Mouse (Mus musculus) urinary bladder, postnatal 25 days (tissue): ENCODE data around the gene Platr17.
A peak's percentile ranks its signal among the peaks of the same experiment; 100 is the strongest.
"Not testable (repeated sequence)": the region's sequence is repeated elsewhere in the genome, so short reads cannot be mapped to it uniquely, and the experiment has no call there.

Experiments used
- DNase-seq: peaks from one replicate; pipeline ENCODE4 v3.0.0; 2022; ENCODE audit warnings: low spot score

The Platr17 gene

DNA sequence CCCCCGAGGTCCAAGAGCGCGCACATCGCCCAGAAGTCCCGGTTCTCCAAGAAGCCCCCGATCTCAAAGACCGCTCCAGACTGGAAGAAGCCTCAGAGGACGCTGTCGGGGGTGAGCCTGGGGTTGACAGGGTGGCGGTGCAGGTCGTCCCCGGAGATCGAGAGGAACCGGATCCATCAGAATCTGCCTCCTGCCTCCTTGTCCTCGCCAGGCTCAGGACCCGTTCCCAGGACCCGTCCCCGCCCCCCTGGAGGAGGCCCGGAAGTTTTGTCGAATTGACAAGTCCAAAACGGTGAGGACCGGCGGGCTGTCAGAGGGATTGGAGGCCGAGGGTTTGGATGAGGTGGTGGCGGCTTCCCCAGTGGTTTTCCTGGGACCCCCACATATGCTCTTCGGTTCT, 36.0 kb downstream of the Platr17 start:
- DNase-seq = no peak

DNA sequence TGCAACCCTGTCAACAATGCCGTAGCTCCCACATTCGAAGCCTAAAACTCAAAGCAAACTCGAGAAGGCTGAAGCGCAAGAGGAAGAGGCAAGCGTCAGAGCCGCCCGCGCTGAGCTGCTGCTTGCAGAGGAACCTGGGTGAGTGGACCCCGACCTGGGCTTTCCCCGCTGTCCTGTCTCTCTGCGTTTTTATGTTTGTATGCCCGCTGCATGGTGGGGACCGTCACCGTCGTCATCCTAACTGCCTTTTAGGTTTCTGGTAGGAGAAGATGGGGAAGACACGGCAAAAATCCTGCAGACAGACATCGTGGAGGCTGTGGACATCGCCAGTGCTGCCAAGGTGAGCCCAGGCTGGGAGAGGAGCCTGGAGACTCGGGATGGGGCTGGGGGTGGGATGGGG, 36.4 kb downstream of the Platr17 start:
- no peak for DNase-seq

GRCm38 (mm10) chr17:33943454-33943853, 38.5 kb downstream of the Platr17 start:
- DNase-seq = no peak

- no peak for DNase-seq
These were observed 42.6 kb downstream of the Platr17 start for GRCm38 (mm10) chr17:33947430-33948089.

DNA sequence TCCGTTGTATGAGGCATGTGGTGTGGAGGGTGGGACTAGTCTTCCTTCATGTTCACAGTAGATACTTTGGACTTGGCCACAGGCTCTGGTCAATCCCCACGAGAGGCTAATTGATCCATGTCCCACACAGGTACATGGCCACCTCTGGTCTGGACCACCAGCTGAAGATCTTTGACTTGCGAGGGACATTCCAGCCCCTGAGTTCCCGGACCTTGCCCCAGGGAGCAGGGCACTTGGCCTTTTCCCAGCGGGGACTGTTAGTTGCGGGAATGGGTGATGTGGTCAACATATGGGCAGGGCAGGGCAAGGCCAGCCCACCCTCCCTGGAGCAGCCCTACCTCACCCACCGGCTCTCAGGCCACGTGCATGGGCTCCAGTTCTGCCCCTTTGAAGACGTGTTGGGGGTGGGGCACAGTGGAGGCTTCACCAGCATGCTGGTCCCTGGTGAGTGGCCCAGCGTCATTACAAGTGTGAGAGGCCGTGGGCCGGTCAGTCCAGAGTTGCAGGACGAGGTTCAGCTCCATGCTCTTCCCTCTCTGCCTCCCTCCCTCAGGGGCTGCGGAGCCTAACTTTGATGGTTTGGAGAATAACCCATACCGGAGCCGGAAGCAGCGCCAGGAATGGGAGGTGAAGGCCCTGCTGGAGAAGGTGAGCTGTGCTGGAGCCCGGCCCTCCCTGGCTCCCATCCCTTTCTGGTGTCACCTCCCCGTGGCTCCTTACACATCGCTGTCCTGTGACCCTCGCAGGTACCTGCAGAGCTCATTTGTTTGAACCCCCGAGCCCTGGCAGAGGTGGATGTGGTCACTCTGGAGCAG, 43.4 kb downstream of the Platr17 start:
- no peak for DNase-seq

DNA sequence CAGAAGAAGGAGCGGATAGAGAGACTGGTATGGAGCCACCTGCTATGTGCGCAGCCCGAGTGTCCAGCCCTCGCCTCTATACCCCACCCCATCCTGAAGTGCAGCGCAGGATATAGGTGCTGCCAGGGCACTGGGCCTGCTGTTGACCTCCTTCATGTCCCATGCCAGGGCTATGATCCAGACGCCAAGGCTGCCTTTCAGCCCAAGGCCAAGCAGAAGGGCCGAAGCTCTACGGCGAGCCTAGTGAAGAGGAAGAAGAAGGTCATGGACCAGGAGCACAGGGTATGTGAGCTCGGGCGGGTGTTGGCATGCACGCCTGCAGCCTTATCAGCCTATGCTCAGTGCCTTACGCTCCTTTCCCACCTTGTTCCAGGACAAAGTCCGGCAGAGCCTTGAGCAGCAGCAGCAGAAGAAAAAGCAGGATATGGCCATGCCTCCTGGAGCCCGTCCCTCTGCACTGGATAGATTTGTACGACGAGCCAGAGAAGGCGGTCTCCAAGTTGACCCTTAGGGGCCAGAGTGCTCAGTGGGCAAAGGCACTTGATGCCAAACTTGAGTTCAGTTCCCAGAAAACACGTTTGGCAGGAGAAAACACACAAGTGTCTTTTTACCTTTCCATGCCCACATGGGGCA, 44.1 kb downstream of the Platr17 start:
- no peak for DNase-seq

- no peak for DNase-seq
These were observed 45.2 kb downstream of the Platr17 start for GRCm38 (mm10) chr17:33950131-33950625.

DNA sequence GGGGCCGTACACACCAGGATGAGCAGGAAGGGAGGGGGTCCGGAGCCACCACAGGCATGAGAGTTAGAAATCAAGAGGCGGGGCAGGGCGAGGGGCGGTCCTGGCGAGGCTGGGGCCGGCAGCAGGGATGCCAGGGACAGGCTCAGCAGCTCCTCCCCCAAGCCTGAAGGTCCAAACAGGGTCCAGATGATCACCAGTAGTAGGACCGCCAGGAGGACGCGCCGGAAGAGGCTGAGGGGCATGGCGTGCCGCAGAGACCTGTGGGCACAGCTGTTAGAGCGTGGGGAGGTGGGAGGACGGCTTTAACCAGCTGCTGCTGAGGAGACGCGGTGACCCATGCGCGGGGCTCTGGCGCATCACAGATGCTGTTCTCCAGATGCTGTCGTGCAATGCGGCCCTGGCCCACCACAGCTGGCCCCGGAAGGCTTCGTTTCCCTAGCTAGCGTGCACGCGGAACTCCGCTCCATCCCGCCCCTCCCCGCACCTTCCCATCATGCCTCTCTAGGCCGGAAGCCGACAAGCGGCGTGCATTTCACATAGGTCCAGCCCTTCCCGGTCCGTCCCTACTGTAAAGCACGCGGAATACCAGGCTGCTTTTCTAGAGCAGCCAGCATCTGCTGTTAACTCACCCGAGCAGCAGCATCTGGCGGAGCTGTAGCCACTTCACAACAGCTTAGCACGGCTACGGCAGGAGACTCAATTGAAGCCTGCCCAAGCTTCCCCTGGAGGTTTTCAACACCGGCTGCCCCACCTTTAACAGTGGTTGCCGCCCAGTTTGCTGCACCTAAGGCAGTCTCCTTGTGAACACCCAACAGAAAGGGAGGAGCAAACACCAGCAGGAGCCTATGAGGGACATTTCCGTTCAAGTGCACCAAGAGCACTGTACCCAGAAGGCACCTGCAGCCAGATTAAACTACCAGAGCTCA, 46.3 kb downstream of the Platr17 start, which contains the start of gene B3galt4:
B3galt4 (minus strand) TSS at position 468 of the 926 bp plus-strand sequence.
- peak; percentile 66 for DNase-seq

DNA sequence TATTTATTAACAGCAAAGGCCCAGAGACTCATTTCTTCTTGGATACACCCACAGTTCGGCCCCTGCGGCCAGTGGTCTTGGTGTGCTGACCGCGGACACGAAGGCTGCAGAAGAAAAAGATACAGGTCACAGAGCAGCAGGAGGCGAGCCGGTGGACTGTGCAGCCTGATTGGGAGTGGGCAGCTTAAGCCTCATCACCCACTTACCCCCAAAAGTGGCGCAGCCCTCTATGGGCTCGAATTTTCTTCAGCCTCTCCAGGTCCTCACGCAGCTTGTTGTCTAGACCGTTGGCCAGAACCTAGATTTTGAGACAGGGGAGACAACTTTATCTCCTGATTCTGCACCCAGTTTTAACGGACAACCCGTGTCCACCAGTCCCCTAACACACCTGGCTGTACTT, 47.1 kb downstream of the Platr17 start:
- DNase-seq = not testable (repeated sequence)

GRCm38 (mm10) chr17:33952879-33953278, 47.9 kb downstream of the Platr17 start:
- DNase-seq = no peak

DNA sequence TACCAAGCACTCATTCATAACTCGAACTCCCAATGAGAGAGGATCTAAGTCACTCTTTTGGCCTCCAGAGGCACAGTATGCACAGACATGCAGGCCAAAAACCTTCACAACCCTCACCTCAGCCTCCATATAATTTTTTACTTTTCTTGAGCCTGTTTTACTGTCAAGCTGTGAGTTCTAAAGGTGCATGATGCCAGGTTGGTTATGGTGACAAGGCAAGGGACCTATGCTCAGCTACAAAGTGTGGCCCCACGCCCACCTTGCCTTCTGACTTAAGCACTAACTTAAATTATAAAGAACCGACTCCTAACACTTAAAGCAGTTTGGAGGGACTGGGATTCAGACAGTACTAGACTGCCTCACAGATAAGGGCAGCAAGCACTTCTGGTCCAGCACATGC, 48.4 kb downstream of the Platr17 start:
- no peak for DNase-seq

GRCm38 (mm10) chr17:33953961-33954565, 49.1 kb downstream of the Platr17 start:
- DNase-seq = no peak

DNA sequence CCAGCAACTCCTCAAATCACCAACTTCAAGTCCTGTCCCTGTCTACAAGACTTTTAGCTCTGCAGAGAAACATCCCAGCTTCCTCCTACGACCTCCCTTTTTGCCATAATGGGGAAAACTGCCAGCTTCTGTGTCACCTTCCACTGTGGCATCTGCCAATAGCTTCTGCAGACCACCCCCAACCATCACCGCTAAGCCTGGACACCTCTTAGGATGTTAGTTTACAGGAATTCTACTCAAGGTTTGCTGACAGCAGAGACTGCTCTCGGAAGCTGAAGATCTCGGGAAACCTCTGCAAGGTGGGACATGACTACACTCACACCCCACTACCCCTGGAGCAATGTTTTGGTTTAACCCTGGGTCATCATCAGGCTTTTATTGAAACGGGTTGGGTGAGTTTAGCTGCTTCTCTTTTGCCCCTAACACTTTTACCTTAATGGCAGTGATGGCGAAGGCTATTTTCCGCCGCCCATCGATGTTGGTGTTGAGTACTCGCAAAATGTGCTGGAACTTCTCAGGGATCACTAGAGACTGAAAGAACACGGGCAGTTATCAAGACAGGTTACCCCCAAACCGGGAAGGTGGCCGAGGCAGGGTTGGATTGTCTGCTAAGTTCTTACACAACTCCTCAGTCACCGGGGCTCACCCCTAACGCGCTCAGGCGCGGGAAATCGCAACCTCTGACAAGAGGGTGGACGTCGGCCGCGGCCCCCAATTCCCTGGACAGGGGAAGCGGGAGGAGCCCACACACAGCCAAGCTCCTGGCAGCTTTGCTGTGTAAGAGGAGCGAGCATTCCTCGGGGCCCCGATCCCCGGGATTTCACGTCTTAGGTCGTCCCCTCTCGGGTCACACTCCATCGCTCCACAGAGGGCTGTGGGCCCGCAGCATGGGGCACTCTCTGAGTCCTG, 50.0 kb downstream of the Platr17 start:
- no peak for DNase-seq

DNA sequence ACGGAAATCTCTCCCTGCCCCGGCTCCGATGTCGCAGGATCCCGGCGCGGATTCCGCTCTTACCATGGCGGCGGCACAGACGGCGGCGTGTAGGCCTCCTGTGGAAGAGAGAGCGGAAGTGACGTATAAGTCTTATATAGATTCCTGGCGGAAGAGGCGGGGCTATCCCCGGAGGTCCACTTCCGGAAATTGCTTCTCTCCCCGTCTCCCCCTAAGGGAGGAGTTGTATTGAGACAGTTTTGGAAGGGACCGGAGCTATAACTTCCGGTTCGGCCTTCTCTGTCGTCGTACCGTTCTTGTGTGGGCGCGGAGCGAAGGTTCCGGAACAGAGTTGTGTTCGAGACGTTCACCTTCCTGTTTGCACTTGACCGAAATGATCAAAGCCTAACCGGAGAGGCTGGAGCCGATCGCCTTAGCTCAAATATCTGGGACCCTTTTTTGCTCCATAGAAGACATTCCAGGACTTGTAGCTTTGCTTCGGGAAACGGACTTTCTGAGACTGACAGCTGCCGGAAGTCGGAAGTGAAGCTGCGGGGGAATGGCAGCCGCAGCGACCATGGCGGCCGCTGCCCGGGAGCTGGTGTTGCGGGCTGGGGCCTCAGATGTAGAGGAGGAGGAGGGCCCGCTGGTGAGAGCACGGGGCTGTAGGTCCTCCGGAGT, 50.8 kb downstream of the Platr17 start, which contains the start of the genes Vps52 and Rps18:
Vps52 (plus strand) TSS at position 258 of the 660 bp plus-strand sequence.
Rps18 (minus strand) TSS at position 447 of the 660 bp plus-strand sequence.
- peak; percentile 91 for DNase-seq
